Mouse (Mus musculus): Measurements from ENCODE around the gene Cd276.

The Cd276 gene

DNA sequence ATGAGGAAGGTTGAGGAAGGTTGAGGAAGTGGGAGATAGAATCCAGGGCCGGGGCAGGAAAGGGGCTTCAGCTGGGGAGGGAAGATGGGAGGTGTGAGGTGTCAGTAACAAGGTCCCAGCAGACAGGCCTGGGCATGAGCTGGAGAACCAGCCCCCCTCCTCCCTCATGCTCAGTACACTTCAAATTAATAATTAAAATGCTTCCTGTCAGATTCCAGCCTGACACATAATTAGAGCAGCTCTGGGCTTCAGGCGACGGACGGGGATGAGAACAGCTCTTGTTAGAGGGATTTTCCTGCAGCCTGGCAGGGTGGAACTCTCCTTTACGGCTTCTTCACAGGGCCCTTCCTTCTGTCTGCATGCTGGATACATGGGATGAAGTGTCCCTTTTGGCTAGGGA, 41.5 kb downstream of the Cd276 start:
- DNase-seq (ENCODE audit: low read depth, low spot score): no peak

DNA sequence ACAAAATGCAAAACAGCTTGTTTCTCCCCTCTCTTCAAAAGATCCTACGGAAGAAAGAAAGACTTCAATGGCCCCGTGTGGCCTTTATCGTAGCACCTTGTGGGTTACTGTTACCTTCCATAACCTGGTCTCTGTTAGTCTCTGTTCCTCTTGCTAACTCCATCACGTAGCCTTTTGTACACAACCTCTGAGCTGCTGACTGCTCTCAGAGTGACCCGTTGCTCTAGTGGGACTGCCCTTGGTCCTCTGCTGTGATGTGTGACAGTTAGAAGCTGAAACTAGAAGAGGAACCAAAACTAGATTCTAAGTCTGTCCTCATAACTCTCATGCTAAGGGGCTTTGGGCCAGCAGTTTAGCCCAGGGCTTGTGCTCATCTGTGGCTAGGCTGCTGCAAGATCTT, 44.8 kb downstream of the Cd276 start:
- DNase-seq (ENCODE audit: low read depth, low spot score): no peak

DNA sequence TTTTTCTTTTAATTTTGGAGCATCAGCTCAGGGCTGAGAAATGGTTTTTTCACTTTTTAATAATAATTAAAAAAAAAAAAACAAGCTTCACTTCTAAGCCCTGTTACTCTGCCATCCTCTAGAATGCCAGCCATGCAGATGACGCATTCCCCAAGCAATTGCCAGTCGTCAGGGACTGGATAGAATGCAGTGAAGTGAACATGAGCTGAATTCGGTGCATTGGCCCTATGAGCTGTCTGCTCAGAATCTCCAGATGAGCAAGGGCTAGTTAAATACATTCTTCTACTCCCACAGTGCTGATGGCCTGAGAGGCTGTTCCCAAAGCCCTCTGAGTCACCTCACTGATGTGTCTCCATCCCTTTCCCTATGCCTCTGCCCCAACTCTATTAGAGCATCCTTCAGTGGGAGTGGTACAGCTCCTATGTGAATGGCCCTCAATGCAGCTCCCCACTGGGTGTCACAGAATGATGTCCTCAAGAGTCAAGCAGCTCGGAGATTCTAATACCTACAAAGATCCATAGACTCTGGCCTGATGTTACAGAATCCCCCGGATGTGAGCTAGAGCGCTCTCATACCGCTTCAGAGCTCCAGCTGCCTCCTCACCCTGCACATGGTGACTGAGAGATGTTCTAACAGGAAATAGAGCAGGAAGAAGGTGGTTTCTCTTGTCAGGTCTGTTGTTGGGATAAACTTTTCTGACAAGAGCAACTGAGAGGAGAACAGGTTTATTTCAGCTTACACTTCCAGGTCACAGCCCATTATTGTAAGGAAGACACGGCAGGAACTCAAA, 47.8 kb downstream of the Cd276 start:
- DNase-seq (ENCODE audit: low read depth, low spot score): no peak

DNA sequence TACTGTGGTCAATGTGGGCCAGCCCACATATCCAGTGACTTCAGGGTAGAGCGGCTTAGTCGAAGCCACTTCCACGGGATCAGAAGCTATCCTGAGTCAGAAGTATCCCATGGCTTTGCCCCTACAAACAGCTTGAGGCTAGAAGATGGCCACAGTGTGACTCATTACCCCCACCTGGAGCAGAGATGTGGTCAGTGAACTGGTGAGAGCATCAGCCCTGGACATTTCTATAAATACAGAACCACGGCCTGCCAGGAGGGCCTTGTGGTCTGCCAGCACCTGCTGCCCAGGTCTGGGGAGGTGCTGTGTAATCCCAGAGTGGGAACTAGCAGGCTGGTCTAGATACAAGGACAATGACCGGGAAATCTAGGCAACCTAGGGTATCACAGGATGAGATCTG, 54.3 kb downstream of the Cd276 start:
- no peak for DNase-seq (ENCODE audit: low read depth, low spot score)

DNA sequence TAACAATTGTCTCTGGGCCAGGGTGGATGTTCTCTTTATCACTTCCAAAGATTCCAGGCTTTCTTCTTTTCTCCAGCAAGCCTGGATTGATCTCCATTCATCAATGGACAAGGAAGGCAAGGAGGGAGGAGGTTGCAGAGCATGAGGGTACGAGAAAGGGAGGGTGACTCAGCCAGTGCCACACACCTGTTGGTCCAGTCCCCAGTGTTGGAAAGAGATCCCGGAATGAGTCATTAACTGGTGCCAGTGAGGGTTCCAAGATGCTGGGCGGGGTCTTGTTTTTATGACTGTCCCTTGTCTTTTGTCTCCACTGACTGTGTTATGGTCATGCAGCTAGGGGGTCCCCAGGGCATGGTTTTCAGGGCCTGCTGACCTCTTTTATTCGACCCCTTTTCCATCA, 57.3 kb downstream of the Cd276 start:
- DNase-seq (ENCODE audit: low read depth, low spot score): no peak

DNA sequence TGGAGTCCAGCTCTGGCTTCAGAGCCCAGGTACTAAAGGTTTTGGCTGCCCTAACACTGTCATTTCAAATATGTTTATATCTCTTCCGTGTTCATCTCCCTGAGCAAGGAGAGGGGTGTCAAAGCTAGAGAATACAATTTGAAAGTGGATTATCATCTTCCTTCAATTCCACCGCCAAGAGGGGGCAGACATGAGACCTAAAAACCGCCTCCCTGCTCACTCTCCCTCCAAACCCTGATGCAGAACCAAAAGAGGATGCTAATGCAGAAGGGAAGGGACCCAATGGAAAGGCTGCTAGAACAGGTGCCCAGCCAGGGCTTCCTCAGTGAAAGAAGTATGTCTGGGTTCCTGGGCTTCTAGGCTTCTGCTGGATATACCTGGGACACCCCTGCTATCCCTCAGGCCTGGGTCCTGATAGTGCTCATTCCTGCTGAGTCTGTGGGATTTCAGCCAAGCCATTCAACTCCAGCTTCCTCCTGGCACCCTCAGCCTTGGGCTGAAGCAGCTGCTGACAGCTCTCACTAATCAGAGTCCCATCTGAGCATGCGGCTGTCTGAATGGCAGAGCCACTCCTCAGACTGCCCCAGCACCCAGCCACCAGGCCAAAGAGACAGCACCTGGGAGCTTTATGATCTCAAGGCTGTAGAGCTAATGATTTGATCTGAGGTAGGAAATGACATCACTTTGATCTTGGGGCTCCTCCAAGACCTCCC, 58.6 kb downstream of the Cd276 start:
- no peak for DNase-seq (ENCODE audit: low read depth, low spot score)

DNA sequence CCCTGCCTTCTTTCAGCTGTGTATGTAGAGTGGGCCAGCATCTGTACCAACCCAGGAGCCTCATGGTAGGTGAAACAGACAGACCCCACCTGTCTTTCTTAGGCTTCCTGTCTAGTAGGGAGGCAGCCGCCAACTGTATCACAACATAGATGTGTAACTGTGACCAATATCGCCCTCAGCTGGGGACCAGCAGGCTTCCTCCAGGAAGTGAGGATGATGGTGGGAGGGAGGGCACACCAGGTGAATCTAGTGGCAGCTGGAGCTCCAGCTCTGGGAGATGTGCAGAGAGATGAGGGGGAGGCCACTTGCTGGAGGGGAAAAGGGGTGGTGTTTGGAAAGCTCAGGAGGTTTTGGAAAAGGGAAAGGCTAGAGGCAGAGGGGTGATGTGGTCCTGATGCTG, 60.2 kb downstream of the Cd276 start:
- no peak for DNase-seq (ENCODE audit: low read depth, low spot score)

DNA sequence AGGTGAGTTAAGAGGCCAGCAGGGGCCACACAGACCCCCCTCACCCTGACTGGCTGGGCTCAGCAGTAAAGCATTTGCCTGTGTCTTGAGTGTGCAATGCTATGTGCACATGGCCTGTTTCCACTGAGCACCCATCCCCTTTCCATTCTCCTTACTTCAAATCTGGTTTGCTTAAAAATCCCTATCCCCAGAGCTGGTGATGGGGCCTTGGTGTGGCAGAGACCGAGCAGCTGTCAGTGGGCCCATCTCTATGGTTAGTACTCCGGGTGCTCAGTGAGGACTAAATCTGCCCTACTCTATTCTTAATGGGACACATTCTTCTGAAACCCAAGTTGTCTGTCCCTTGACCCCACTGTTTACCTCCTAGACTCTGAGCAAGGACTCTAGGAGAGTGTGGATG, 64.8 kb downstream of the Cd276 start:
- DNase-seq (ENCODE audit: low read depth, low spot score): no peak

DNA sequence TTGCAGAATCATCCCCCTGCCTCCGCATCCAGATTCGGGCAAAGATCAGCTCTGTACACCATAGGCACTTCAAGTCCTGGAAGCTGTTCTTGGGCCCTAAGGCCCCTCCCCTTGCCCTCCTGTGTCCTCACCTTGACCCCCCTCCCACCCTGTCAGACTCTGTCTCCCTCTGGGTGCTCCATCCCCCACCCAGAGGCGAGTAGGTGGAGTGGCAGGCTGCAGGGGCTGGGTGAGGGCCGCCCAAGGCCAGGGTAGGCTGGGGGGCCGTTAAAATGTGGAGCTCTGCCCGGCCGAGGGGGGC, 65.4 kb downstream of the Cd276 start:
- DNase-seq (ENCODE audit: low read depth, low spot score): no peak

DNA sequence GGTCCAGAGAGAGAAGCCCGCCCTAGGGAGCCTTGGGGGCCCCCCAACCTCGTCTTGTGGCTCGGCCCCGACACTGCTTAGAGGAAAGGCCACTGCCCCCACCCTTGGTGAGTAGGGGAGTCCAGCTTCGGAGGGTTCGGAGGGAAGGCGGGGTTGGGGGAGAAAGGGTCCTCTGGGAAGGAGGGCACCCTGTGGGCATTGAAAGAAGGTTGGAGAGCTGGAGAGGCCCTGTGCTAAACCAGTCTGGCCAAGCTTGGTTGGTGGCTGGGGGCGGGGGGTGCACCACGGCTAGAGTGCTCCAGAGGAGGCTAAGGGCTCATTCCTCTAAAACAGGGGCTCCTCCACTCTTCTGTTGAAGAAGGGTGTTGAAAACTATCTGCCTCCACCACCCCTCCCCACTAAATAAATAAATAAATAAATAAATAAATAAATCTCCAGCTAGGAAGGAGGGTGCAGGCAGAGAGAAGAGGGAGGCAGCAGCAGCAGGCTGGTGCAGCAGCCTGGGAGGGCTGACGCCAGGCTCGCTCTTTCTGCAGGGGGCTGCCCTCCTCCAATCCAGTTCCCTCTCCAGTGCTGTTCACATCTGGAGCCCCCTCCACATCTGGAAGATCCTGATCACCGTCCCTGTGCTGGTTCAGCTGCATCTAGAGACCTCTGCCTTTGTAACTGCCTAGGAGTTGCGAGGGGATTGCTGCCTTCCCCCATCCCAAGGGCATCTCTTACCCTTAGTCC, 65.9 kb downstream of the Cd276 start:
- DNase-seq (ENCODE audit: low read depth, low spot score): no peak

DNA sequence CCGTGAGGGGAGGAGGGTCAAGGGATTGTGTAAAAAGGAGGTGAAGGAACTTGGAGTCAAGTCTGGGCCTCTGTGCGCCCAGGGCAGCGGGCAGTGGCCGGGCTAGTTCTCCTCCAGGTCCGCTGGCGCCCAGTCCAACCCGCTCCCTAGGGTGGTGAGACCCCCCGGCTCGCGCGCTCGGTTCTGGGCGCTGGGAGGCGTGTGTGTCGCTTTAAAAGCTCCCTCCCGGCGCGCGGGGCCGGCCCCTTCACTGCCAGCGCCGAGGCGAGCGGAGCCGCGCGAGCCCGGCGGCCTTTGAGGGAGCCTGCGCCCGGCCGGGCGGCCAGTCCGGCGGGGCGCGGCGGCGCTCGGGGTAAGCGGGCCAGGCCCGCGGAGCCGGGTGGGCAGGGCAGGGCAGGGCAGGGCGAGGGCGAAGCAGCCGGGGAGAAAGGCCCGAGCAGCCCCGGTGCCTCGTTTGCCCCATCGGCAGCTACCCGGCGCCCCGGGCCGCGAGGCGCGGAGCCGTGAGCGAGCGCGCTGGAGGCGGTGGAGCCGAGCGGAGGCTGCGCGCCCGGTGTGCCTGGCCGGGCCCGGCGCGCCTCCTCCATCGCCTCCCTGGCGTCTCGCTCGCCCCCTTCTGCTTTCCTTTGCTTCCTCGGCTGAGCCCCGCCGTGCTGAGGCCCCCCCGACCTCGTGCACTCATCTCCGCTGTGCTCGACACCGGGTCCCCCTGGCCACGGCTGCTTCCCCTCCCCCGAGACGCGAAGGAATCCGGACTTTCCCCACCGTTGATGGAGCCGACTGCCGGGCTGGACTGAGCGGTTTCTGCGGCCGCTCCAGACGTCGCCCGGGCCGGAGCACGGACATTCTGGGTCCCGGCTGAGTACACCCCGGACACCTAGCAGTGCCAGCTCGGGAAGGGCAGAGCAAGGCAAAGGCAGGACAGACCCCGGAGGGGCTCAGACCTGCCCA, 67.1 kb downstream of the Cd276 start, which contains the start of gene Insyn1:
Gene Insyn1 (plus strand): TSS at position 753 of the 951 bp plus-strand sequence.
- no peak for DNase-seq (ENCODE audit: low read depth, low spot score)

DNA sequence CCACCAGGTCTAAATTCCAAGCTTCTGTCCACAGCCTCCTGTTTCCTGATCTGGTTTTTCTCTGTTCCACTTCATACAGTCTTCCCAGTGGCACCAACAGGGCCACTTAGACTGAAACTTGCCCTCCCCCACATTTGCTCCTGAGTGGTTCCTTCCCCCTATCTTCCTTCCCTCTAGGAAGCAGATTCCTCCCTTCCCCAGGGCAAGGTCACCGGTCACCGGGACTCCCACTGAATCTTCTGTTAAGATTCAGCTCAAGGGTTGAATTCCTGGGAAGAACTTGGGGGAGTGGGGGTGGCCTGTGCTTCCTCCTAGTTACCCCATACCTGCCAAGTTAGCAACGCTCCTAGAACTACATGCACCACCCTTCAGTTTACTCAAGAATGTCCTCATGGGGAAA, 68.2 kb downstream of the Cd276 start:
- no peak for DNase-seq (ENCODE audit: low read depth, low spot score)

All from retina, adult 2 months (tissue).